Mouse (Mus musculus): Measurements from ENCODE around the gene Mrnip. TPM values are rescaled to one million over a fixed set of nuclear protein-coding genes. Genes with fewer than 3 reads are reported as not detected.

Mrnip gene
- total RNA-seq, 2 experiments from 2014 or later = 24.8 to 26.2 TPM

DNA sequence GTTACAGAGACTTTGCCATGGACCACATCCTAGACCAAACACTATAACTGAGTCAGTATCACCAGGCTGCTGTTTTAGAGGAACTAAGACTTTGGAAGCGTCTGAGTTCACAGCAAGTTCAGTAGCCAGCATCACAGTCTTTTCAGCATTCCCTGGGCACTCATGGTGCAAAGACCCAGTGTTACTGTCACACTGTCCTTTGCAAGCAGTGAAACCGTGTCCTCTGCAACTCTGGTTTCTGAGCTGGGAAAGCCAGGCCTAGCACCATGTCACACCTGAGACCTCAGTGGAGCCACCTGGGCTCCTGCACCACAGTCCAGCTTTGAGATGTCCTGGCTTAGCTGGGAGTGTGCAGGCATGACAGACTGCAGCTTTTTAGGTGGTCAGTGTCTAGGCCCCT lies 24.7 kb downstream of the Mrnip start:
- no peak for DNase-seq (ENCODE audit: low spot score in 2 of 2)

DNA sequence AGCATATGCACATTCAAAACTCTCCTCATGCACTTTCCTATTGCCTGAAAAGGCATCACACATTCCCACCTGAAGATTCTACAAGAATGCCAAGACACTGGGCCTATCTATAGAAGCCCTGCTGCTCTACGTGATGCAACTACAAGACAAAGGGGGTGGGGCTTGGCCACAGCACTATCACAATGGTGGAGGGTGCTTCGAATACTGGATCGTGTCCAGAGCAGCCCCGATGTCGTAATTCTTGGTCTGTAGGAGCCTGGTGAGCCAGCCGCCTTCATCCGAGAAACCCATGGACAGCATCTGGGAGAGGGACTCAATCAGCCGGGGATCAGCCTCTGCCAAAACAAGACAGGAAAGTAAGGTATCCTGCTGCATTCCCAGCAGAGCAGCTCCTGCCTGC lies 26.4 kb downstream of the Mrnip start:
- no peak for DNase-seq (ENCODE audit: low spot score in 2 of 2)

DNA sequence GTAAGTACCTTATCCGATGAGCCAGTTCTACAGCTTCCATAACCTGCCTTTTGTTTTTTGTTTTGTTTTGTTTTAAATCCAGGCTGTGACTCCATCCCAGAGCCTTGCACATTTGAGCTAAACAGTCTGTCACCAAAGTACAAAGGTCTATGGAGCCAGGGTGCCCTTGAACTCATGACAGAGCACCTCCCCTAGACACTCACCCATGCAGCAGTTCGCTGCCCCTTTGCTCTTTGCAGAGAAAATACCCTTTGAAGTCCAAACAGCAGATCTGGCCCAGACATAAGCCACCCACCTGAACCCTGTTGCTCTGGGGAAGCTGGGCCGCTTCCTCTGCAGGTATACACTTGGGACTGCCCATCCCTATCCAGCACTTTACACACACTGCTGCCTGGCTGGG lies 27.3 kb downstream of the Mrnip start:
- DNase-seq (ENCODE audit: low spot score in 2 of 2) = no peak

DNA sequence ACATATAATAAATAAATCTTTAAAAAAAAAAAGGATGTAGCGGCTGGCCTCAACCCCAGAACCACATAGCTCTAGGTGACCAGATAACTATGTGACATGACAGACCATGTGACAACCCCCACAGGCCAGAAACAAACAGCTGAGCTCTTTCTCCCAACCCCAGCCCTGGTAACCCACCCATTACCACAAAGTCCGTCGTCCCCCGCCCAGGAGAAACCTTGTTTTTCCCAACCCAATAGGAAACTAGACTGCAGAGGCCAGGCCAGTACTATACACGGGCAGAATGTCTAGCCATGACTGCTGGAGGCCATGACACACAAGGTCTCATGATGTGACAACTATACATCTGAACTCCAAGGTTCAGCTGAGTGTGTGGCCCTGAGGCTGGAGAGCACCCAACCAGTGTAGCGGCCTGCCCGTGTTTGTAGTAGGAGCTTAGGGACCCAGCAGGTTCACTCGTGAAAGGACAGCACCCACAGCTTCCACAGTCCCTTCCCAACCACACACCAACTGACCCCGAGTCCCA lies 29.1 kb downstream of the Mrnip start:
- DNase-seq (ENCODE audit: low spot score in 2 of 2) = no peak

DNA sequence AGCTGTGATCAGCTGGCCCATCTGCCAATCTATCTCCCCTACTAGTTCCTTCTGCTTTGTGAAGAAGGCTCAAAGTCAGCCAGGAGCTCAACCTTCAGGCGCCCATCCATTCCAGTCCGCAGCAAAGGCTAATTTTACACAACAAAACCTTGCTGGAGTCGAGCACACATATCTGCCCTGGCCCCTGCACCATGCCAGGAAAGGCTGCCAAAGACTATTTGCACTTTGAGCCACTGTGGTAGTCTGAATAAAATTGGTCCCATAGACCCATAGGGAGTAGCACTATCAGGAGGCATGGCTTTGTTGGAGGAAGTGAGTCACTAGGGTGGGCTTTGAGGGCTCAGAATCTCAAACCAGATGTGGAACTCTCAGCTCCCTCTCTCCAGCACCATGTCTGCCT lies 31.2 kb downstream of the Mrnip start:
- no peak for DNase-seq (ENCODE audit: low spot score in 2 of 2)

DNA sequence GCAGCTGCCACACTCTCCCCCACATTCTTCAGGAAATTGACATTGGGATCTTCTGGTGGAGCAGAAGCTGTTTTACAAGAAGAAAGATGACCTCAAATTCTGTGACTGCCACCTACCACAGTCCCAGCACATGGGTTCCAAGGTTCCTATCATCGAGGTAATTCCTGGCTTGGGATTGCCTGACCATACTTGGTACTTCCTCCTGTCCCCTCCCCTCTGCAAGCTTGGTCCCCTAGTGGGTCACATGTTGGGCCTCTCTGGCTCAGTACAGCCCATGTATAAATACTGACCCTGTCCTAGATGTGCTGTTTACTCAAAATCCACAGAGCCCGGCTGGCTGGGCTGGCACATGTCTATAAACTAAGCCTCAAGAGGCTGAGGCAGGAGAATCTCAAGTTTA lies 31.8 kb downstream of the Mrnip start:
- no peak for DNase-seq (ENCODE audit: low spot score in 2 of 2)

DNA sequence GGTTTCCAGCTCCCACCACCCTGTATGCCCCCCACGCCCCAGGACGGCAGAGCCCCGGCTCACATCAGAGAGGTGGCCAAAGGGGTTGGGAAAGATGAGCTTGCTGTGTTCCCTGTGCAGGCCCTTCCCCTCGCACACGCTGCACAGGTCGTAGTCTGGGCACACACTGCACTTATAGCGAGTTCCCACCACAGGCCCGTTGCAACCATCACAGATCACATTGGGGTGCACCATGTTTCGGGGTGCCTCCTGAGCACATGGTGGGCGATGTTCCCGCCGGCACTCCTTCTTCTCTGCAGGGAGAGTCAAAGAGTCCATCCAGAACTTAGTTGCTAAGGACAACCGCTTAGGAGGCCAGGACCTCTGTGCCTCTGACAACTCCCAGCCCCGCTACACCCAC lies 33.1 kb downstream of the Mrnip start:
- DNase-seq (ENCODE audit: low spot score in 2 of 2) = no peak

DNA sequence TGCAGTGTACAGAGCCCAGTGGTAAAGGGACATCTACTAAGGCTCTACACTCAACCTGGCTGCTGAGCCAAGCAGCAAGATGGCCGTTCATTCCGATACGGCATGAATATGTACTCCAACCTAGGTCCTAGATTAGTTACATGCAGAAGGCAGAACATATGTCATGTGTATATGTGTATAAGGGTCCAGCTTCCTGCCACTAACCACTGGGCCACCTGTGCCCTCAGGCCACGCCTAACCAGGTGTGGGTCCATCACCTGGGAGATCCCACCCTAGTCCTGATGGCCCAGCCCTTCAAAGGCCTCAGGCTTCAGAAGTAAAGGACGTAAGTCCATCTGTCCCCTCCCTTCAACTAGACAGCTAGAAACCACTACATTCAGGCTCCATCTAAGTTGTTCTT lies 33.8 kb downstream of the Mrnip start:
- no peak for DNase-seq (ENCODE audit: low spot score in 2 of 2)

DNA sequence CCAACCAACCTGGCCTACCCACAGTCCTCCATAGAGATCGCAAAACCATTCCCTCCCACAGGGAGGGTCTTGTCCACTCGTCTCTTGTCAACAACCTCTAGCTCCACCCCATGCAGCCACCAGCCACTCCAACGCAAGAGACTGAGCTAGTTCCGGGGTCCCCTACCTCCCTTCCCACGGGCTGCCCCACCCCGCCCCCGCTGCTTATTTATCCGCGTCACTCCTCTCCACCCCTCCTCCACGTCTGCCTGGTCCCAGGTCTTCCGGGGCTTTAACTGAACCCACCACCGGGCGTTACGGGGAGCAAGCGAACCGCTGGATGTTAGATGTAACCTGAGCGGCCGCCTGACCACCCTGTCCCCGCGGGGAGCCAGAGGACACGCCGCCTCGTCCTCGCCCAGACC lies 35.9 kb downstream of the Mrnip start:
- peak; percentile 76 to 89 for DNase-seq (ENCODE audit: low spot score in 2 of 2)

DNA sequence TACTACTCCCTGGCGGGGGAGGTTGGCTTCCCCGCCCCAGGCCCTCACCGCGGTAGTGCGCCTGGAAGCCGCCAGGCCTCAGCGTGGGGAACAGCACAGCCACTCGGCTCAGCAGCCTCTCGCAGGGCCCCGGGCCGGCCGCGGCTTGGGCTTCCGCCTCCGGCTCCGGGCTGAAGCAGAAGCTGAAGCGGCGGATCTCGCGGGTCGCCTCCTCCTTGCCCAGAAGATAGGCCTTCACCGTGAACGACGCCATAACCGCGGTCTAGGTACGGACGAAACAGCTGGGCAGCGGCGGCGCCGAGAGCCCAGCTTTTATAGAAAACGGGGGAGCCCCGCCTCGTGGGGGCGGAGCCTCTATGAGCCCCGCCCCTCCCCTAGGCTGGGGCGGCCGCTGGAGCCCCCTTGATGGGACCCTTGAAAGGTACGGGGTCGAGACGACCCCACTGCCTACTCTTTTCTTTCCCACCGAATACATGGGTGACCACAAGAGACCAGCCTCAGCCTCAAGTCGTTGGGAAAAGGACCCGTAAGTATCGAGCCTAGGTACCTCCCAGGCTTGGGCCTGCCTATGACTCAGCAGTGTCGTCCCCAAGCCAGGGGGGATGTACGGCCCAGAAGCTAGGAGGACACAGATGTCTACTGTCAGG lies 36.4 kb downstream of the Mrnip start, which contains the start of the genes Sqstm1 and Mgat4b:
Gene Sqstm1 (minus strand): TSS at position 323 of the 647 bp plus-strand sequence.
Gene Mgat4b (plus strand): TSS at position 386 of the 647 bp plus-strand sequence.
- DNase-seq (ENCODE audit: low spot score in 2 of 2) = peak; percentile 79 to 86

DNA sequence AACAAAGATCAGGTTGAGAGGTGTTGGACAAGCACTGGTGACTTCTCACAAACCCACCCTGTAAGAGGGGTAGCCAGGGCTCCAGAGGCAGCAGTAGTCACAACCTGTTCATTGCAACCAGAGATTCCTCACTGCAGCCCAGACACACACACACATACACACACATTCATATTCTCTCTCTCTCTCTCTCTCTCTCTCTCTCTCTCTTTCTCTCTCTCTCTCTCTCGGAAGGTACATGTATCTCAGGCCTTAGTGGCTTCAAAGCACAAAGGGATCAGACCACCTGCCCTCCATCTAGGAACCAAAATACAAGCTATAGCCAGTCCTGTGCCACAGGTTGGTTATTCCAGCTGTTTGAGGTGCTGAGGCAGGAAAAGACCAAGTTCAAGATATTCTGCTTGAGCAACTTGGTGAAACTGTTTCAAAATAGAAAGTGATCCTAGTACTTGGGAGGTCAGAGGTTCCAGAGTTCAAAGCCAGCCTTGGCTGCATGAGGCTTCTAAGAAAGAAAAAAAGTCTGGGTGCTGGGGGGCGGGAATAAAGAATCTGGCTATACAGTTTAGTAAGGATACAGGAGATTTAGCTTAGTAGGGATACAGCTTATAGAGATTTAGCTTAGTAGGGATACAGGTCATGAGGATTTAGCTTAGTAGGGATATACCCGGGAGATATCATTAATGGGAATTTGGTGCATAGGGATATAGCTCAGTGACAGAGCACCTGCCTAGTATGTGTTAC lies 37.2 kb downstream of the Mrnip start:
- DNase-seq (ENCODE audit: low spot score in 2 of 2) = no peak

DNA sequence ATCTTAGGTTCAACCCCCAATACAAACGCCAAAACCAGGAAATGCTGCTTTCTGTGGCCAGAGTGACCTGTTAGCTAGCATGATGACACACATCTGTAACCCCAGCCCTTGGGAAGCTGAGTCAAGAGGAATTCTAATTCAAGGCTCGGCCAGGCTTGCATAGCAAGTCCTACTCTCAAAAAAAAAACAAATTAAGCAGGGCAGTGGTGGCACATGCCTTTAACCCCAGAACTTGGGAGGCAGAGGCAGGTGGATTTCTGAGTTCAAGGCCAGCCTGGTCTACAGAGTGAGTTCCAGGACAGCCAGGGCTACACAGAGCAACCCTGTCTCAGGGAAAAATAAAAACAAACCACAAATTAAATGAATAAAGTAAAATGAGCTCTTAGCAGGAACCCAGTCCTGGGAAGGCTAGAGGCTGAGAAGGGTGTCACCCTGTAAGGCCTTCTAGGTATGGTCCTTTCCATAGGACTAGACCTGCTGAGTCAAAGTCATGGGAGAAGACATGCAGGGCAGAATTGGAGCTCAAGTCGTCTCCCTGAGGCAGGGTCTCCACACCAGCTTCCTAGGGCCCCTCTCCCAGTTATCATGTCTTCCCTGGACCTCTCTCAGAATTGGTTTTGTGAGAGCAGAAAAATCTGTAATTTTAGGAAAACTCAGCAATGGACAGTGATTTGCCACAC lies 38.0 kb downstream of the Mrnip start:
- DNase-seq (ENCODE audit: low spot score in 2 of 2) = no peak

DNA sequence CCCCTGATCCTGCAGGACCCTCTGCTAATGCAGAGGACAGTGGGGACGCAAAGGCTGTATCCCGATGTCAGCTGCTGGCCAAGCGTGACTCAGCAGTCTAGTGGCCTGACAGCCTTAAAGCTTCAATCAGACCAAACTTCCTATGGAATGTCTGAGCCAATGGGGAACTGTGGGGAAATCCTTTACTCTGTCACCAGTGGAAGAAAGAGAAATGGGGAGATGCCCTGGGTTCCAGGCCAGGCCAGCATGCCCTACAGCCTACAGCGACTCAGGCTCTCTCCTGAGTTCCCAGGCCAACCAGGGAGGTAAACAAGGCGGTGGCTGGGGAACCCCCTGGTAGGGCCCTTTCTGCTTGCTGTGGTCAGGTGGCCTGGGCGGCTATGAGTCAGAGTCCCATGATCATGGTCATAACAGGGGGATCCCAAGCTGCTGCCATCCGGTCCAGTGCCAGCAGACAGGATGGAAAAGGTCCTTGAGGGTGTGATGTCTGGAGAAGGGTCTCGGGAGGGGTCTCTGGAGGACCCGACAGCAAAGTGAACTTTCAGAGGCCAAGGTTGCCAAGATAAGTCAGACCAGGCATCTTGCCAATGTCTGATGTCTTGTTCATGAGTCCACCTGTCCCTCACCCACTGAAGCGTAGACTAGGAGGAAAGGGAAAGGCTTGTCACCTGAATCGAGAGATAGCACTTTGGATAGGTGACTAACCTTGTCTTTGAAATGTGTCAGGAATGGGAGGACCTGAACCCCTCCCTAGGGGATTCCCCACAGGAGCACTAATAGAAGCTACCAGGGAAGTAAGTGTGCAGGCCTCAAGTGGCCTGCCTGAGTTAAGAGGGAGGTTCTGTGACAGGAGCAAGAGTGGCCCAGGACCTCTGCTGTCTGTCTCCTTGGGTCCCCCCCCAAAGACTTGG lies 38.9 kb downstream of the Mrnip start:
- DNase-seq (ENCODE audit: low spot score in 2 of 2) = peak in 1 of 2 experiments; percentile 73

DNA sequence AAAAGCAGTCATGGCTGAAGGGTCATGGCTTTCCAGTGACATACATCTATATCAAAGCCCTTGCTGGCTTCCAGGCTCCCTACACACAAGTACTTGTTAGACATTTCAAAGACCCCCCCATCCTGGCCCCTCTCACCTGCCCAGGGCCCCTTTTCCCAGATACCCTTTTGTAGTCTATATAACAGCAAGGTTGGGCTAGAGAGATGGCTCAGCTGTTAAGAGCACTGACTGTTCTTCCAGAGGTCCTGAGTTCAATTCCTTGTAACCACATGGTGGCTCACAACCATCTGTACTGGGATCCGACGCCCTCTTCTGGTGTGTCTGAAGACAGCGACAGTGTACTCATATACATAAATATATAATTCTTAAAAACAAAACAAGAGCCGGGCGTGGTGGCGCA lies 40.4 kb downstream of the Mrnip start:
- no peak for DNase-seq (ENCODE audit: low spot score in 2 of 2)

DNA sequence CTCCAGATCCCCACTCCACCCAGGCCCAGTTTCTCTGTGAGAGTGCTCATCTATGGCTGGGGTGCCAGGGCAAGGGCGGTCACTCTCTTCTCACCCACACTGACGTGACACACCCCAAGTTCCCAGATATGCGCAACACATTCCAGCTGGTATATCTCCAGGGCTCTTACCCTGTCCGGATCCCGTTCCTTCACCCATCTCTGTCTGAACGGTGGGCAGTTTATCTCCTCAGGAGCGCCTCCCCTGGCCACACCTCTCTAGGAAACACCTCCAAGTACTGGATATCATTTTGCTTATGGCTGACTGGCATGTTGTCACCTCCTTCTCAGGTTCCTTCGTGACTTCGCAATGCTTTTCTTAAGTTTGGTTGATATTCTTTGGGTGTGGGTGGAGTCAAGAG lies 41.4 kb downstream of the Mrnip start:
- DNase-seq (ENCODE audit: low spot score in 2 of 2) = no peak

DNA sequence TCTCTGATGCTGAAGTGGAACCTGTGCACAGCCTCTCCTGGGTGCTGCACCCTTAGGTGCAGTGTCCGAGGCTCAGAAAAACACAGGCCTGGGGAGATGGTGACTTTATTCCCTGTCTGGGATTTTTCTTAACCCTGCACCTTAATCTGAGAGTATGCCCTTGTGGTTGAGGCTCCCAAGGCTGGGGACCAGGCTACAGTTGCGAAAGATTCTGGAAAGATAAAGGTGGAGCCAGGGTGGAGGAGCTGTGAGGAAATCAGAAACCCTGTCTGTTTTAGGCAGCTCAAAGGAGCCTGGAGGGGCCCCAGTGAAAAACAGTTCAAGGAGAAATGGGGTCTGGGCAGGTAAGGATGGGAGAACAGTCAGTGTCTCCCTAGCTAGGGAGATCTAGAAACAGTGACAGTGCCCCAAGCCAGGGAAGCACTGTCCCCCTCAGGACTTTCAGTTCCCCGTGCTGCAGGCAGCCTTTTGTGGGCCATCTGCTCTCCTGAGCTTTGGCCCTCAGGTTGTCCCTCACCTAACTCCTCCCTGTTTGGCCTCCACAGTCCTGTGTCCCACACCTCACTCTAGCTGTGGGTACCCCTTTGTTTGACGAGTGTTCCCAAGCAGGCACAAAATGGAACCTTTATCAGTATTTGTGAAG lies 42.6 kb downstream of the Mrnip start:
- DNase-seq (ENCODE audit: low spot score in 2 of 2) = no peak

DNA sequence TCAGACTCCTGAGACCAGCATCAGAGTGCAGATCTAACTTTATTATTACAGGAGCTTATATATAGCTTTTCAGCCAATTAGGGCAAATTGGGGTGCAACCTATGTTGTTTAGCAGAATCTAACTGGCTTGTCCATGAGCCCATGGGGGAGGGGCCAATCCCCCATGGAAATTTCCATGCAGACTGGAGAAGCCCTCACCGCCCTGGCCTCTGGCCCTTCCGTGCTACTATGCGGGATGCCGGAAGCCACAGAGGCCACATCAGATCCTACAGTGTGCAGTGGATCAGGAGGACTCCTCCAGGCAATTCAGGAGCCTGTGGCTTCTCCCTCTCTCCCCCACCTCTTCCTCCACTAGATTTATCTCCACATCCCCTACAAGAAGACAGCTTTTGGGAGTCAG lies 43.6 kb downstream of the Mrnip start:
- DNase-seq (ENCODE audit: low spot score in 2 of 2) = no peak

DNA sequence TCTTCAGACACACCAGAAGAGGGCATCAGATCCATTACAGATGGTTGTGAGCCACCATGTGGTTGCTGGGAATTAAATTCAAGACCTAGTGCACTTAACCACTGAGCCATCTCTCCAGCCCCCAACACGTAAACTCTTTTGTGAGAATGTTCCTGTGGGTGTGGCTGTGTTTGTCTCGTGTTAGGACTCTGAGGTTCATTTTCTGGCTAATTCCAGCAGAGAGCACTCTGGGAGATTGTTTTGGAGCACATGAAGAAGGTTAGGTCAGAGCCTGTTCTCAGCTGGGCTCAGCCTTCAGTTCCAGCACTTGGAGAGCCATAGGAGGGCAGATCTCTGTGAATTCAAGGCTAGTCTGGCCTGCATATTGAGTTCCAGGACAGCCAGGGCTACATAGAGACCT lies 45.6 kb downstream of the Mrnip start:
- no peak for DNase-seq (ENCODE audit: low spot score in 2 of 2)

DNA sequence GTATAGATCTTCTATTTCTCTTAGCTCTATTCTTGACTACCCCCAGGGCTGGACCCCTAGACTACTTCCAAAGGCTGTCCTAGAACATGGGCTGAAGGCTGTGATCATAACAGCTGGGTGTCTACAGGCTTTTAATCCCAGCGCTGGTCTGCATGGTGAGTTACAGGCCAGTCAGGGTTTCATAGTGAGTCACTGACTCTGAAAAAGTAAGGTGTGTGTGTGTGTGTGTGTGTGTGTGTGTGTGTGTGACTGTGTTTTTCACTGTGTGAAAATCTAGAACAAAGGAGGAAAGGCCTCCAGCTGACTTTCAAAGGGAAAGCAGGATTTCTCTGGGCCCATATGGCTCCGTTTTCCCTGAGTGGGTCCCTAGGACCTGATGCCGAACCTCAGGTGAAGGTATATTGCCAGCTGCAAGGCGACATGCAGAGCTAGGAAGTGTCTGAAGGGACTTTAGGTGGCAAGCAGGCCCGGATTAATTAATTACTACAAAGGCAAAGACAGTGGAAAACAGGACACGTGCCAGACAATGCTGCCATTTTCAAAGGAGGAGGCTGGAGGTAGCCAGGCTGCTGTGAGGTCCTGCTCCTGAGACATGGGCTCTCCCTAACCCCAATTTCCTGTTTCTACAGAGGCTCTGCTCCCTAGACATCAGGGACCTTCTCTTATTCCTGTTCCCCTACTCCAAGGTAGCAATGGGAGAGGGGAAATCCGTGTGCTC lies 48.5 kb downstream of the Mrnip start:
- no peak for DNase-seq (ENCODE audit: low spot score in 2 of 2)

All from adrenal gland, postnatal 4 days (tissue).